Mouse (Mus musculus) lung, postnatal 0 days (tissue): ENCODE measurements at regions not wholly inside any gene's neighbourhood (a gene's known extent, or its start where the extent isn't known, plus 50 kb on each side); places are given as distances from the start of the nearest gene placed in this dataset.

Experiments used
- CTCF ChIP-seq: IDR thresholded peaks from 2 replicates; pipeline ENCODE4 v1.5.1; 2016; ENCODE audit warnings: antibody characterized with exemption, mild to moderate bottlenecking
- EP300 ChIP-seq: IDR thresholded peaks from 2 replicates; pipeline ENCODE4 v1.6.1; 2016; ENCODE audit warnings: antibody characterized with exemption, mild to moderate bottlenecking, control low read depth

DNA sequence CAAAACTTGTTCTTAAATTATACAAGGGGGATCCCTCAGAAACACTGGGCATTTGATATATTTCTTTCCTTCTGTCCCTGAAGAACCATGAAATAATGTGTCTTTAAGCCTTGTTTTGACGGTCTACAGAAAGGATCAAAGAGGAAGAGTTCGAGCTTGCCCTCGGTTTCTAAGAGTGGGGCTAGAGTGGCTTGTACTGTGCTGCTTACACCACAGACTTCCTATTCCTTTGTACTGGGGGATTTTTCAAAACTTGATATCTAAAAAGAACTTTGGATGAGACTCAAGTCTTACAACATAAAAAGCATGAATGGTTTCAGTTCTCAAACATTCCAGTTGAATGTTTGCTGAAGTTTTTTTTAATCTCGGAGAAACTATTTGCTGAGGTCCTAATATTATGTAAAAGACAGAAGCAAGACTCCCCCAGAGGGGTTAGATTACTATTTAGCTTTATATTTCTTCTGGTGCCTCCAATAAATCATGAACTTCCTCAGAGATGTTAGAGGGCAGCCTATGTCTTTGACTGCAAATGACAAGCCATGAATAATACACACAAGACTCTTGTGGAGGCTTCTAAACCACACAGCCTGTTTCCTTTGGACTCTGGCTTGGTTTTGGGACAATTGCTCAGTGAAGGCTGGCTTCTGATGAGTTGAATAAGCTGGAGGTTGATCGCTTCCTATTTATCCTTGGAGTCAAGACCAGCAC, 352.0 kb upstream of the Smim15 start:
- TF ChIP-seq CTCF (no peak), EP300 (no peak)
